Mouse (Mus musculus) layer of hippocampus, adult 18-20 months (tissue): ENCODE data around the gene Ppih. TPM values are rescaled to one million over a fixed set of nuclear protein-coding genes. Genes with fewer than 3 reads are reported as not detected.

Experiments used
- DNase-seq, 2 experiments: peaks; one replicate each; pipeline ENCODE4 v3.0.0; 2022; ENCODE audit warnings: low spot score in 2 of 2
- long read RNA-seq: library from polyadenylated mRNA; stranded (forward); transcript quantifications from one replicate; pipeline ENCODE4 v2.0.0, GENCODE M21; 2021
- total RNA-seq, 2 experiments: library from RNA; stranded (reverse); gene quantifications; 2 replicates each; pipeline ENCODE4 v1.2.3; 2021

The Ppih gene
- 10 to 100 TPM; 13.0 to 16.3 TPM for total RNA-seq
- long read RNA-seq, partial matches to known transcripts, result 0 of 5 reads
- long read RNA-seq, other reads (novel, unspliced or antisense), result 1 of 5 reads

GRCm38 (mm10) chr4:119320131-119320830, at the start of gene Ppih:
Gene Ppih (minus strand): TSS chr4:119320546.
- peak; percentile 94 to 98 for DNase-seq

DNA sequence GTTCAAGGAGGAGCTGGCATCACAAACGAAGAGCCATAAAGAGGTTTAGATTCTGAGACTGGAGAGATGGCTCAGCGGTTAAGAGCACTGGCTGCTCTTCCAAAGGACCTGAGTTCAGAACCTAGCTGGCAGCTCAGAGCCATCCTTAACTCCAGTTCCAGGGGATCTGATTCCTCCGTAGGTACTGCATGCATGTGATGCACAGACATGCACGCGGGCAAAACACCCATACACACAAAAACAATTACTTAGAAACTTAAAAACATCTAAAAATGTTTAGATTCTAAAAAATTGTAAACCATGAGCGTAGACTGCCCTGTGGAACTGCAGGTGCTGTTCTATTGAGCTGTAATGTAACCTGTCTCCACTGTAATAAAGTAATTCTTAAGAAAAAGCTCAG, 49.1 kb upstream of the Ppih start:
- DNase-seq, result no peak

- no peak for DNase-seq
Observed at GRCm38 (mm10) chr4:119366758-119367526, 46.6 kb upstream of the Ppih start.

DNA sequence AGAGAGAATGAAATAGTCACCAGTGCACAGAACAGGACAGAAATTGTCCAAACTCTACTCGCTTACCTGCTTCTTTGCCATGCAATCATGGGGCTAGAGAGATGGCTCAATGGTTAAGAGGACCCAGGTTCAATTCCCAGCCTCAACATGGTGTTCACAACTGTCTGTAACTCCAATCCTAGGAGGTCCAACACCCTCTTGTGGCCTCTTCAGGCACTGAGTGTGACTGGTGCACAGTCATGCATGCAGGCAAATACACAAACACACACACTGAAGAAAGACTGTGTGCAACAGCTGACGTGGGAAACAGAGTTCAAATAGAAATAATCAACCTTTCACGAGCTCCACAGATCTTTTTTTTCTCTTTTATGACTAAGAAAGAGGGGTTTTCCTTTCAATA, 41.9 kb upstream of the Ppih start:
- DNase-seq, result no peak

DNA sequence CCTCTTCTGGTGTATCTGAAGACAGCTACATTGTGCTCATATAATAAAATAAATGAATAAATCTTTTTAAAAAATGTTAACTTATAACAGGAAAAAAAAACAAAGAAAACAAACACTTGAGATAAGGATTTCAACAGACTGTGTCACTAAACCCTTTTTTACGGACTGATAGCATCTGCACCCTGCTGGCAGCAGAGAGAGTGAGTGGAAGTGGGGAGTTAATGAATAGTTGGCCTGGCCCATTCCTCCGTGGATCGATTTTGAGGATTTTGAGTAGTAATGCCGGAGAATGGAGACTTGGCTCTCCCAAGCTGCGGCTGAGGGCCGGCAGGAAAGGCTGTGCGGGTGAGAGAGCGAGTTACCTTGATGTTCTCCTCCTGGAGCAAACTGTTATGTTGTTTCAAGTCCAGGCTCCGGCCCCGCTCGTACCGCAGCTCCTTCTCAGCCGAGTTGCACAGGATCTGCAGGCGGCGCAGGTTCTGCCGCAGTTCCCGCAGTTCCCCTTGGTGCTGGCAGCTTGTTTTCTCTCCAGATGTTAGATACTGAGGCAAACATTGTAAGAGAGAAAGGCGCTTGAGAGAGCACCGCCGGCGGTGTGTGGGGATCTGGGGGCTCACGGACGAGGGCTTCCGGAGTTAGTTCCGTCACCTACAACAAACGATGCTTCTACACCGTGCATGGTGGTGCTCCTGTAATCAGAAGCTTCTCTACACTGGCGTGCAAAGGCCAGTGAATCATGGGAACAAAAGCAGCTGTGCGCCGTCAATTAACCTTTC, 39.0 kb upstream of the Ppih start:
- peak; percentile 7 to 17 for DNase-seq

DNA sequence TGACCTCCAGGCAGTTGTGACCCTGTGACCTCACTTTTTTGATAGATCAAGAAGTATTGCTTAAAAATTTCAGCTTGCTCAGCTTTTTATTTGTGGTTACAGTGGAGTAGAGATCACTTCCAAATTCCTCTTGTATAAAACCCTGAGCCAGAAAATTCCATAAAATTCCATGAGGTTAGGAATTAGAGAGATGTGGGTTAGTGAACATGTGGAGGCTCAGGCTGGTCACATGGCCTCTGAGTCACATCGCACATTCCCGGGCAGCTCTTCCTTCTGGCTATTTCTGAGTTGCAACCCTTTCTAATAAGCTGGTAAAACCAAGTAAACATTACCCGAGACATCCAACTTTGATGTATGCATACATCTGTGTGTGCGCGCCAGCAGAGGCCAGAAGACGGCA, 25.2 kb upstream of the Ppih start:
- DNase-seq, result no peak

- peak; percentile 11 to 45 for DNase-seq
Observed at GRCm38 (mm10) chr4:119338861-119339361, 18.6 kb upstream of the Ppih start.

DNA sequence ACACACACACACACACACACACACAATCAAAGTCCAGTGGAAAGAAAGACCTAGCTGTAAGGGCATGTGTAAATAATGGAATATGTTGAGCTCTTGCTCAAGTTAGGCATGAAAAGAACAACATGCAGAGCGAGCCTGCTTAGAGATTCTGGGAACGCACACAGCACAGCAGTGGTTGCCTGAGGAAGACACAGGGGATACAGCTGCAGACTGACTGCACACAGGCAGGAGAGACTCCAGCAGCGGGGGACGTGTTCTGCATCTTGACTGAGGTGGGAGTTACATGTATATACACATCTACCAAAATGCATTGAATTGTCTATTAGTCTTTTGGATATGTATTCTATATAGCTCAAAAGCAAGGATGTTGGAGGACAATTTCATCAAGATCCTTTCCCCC, 18.1 kb upstream of the Ppih start:
- peak in 1 of 2 experiments; percentile 8 for DNase-seq

DNA sequence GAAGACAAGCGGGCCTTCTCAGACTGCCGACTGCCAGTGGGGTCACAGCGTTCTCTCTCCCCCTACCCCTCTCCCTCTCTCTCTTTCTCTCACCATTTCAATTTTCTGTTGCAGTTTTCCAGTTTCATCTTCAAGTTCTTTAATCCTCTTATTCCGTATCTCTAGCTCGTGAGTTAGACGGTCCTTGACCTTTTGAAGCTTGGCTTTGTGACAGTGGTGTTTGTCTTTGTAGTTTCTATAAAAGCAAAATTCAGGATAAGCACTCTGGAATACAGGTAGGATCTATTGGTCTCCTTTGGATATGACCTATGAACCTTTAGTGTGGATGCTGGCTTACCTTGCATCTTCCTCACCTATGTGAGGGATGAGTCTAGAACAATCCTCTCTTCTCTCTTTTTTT, 13.1 kb upstream of the Ppih start:
- no peak for DNase-seq

DNA sequence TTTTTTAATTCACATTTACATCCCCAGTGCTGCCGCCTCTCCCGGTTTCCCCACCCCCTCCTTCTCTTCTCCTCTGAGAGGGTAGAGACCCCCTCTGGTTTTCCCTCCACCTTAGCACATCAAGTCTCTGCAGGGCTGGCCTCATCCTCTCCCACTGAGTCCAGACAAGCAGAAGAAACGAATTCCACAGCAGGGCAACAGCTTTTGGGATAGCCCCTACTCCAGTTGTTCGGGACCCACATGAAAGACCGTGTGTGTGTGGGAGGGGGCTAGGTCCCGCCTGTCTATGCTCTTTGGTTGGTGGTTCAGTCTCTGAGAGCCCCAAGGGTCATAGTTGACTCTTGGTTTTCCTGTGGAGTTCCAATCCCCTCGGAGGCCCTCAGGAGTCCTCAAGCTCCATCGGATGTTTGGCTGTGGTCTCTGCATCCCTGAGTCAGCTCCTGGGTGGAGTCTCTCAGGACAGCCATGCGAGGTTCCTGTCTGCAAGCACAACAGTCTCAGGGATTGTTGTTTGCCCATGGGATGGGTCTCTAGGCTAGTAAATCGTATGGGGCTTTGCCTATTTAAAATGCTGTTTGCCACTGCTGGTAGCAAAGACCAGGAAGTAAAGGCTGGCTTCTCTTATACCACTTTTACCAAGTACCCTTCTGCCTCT, 677 bp upstream of the Ppih start:
- DNase-seq, result peak in 1 of 2 experiments; percentile 5

GRCm38 (mm10) chr4:119313756-119314155, 6.6 kb downstream of the Ppih start:
- DNase-seq, result no peak

GRCm38 (mm10) chr4:119305418-119305817, 14.9 kb downstream of the Ppih start:
- DNase-seq, result no peak

DNA sequence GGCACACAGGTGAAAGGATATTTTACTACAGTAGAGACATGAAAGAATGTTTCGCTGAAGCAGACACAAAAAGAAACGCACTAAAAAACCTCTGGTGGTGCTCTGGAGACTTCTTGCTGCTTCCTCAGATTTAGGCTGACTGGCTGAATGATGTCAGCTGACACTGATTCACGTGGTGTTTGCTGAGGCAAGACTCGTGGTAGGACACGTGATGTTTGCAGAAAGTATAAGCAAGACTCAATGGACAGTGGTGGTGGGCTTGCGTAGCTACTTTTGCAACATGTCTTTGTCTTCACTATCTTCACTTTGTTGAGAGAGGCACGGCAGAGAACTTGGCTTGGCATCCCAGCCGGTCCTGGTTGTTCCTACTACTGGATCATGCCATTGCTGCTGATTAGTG, 17.1 kb downstream of the Ppih start:
- DNase-seq, result no peak

- DNase-seq, result no peak
Observed at GRCm38 (mm10) chr4:119301777-119302176, 18.6 kb downstream of the Ppih start.

- DNase-seq, result no peak
Observed at GRCm38 (mm10) chr4:119300761-119301160, 19.6 kb downstream of the Ppih start.

DNA sequence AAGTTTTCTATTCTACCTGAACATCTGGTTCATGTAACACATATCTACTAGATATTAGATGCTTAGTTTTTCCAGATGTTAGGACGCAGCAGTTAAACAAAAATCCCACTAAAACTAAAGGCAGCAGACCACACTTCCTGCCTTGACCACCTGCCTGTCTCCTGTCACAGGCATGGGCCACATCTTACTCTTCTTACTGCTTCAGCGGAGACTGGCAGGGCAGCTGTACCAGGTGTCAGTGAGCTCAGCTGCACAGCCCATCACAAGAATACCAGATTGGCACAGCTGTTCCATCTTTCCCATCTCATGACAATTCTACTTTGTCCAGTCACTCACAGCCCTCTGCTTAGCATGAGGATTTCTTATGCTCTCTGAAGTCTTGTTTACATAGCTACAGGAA, 23.0 kb downstream of the Ppih start:
- no peak for DNase-seq

- DNase-seq, result no peak
Observed at GRCm38 (mm10) chr4:119295134-119295453, 25.3 kb downstream of the Ppih start.

DNA sequence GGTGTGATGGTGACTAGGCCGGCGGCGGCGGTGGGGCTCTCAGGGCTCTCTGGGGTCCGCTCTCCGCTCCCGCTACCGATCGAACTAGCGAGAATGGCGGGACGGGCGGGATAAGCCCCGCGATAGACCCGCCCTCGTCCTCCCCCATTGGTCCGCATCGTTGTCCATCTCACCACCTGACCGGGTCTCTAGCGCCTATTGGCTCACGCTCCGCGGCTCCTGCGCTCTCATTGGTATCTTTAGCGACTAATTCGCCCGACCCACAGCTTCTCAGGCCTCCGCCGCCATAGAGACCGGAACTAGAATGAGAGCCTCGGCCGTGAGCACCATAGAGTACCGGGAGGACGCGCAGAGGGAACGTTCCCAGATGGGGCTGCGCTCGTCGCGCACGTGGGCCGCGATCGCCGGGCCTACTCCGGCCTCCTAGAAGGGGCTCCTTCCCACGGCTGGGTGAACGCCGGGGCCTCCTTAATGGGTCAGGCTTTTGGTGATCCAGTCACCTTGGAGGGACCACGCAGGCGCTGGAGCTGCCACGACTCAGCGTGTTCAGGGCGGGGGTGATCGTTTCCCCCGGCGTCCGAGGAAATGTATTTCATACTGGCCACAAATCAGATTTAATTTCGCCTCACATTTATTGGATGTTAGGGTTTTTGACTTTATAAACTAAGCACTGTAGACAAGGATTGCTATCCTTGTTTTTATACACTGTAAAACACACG, 25.8 kb downstream of the Ppih start, which contains the start of gene Ybx1:
Ybx1 (minus strand) TSS at position 190 of the 719 bp plus-strand sequence.
- DNase-seq, result peak; percentile 99 to 100

GRCm38 (mm10) chr4:119293574-119294258, 26.6 kb downstream of the Ppih start:
- DNase-seq, result peak; percentile 9 to 12
